Mouse (Mus musculus) ES-Bruce4 (cell line): ENCODE measurements around the gene Gata5.

Source experiments
- CTCF ChIP-seq: IDR thresholded peaks from one replicate; pipeline ENCODE4 v1.8.1; 2011; ENCODE audit warnings: low read depth, low read length
- EP300 ChIP-seq: IDR thresholded peaks from 2 replicates; pipeline ENCODE4 v1.6.1; 2011; ENCODE audit warnings: low read depth, low read length; ENCODE audit not compliant: insufficient read depth
- POLR2A ChIP-seq: IDR thresholded peaks from one replicate; pipeline ENCODE4 v1.8.1; 2011; ENCODE audit warnings: low read length; ENCODE audit not compliant: insufficient read depth

DNA sequence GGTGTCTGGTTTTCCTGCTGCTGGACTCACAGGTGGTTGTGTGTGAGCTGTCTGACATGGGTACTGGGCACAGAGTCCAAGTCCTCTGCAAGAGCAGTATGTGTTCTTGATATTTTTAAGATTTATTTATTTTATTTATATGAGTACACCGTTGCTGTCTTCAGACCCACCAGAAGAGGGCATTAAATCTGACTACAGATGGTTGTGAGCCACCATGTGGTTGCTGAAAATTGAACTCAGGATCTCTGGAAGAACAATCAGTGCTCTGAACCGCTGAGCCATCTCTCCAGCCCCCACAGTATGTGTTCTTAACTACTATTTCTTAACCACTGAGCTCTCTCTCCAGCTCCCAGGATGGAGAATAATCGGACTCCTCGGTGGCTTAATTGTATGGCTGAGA is 32.3 kb downstream of the Gata5 start:
- no peak for TF ChIP-seq POLR2A
- TF ChIP-seq CTCF, result no peak
- no peak for TF ChIP-seq EP300
